Mouse (Mus musculus) adrenal gland, adult 2 months (tissue): ENCODE results near the gene Abca3. TPM values are rescaled to one million over a fixed set of nuclear protein-coding genes. Genes with fewer than 3 reads are reported as not detected.
"Not testable (repeated sequence)": the region's sequence is repeated elsewhere in the genome, so short reads cannot be mapped to it uniquely, and the experiment has no call there.

Source experiments
- DNase-seq: peaks from one replicate; pipeline ENCODE4 v3.0.0; 2021
- polyA plus RNA-seq: library from polyadenylated mRNA; depleted of rRNA; stranded (reverse); fragments of >200 nt; gene quantifications from 2 replicates; pipeline ENCODE4 v1.2.3, GENCODE M21; 2012
- total RNA-seq, 2 experiments: library from RNA; stranded (reverse); gene quantifications; 2 replicates each; pipeline ENCODE4 v1.2.3; 2021

Gene Abca3
- total and polyA plus RNA-seq, 3 experiments = 22.8 to 33.6 (median 24.0) TPM

DNA sequence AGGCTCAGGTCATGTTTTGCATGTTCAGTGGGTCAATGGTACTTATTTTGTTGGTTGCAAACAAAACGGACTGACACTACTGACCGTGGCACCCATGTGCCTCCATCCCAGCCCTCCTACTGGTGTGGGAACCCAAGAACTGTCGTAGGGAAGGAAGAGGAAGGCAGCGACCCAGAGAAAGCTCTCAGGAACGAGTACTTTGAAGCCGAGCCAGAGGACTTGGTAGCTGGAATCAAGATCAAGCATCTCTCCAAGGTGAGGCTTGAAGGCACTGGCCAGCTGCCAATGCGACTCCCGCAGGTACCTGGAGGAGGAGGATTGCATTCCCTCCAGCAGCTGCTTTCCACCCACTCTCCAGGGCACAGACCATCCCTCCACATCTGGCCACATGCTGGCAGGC, 32.0 kb downstream of the Abca3 start:
- DNase-seq = no peak

DNA sequence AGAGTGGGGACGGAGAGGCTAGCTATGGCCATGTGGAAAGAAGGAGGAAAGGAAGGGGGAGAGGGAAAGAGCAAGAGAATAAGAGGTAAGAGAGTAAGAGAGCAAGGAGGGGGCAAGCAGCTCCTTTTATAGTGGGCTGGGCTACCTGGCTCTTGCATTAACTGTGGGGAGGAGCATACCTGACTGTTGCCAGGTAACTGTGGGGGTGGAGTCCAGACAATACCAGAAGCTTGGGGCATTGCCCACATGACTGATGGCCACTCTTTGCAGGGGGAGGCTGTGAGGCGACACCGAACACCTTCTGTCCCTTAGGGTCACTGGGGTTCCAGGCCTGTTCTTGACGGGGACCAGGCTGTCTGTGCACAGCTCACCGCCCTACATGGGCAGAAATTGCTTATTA, 37.0 kb downstream of the Abca3 start:
- no peak for DNase-seq

DNA sequence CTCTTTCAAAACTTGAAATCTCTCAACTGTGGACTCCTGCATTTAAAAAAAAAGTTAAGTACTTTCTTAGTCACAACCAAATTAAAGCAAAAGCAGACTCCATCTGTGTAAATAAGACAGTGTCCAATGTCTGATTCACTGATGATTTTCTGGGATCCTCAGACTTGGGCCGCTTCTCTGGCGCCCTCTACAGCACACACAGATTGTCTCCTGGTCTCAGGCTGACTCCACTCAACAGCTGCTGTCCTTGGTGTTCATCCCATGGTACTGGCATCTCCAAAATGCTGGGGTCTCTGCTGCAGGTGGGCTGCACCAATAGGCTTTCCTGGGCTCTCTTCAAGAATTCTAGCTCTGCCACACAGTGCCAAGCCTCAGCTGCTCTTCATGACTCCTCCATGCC, 38.1 kb downstream of the Abca3 start:
- peak; percentile 78 for DNase-seq

DNA sequence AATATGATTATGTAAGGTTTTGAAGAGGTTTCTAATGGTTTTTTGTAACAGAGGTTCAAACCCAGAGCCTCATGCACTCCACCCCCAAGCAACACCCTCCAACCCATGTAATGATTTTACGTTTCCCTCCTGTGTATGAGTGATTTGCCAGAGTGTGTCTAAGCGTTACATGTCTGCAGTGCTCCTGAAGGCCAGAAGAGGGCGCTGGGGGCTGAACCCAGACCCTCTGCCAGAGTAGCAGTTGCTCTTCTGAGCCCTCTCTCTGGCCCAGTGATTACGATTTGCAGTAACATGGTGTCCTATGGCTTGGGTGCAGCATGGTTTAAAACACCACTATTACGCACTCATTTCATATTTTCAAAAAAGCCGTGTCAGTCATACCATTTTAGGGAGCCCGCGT, 39.4 kb downstream of the Abca3 start:
- no peak for DNase-seq

DNA sequence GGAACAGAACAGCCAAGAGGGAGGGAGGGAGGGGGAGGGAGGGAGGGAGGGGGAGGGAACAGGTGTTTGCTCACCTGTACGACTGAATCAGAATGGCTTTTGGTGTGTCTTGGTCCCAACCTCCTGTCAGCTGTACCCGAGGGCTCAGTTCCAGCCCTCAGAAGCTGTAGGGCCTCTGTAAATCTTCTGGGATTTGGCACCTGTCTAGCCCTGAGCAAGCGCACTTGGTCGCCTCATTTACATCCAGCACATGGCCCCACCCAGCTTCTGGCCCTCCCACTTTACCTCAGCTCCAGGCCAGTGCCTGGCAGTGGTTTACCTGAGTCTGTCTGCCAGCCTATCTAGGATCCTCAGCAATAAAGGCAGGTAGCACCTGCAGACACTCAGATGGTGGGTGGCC, 41.8 kb downstream of the Abca3 start:
- DNase-seq = no peak

DNA sequence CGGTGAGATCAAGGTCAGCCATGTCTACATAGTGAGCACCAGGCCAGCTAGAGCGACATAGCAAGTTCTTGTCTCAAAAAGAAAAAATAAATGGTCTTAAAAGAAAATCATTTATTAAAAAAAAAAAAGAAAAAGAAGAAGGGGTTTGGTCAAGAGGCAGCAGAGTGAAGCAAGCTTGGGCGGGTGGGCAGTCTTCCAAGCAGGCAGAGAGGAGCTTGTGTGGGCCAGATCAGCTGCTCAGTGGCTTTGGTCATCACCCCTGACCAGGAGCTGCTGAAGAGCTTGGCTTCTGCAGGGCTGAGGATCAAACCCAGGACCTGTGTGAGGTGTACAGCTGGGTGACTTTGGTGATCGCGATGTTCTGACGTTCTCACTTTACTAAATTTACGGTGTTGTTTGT, 42.7 kb downstream of the Abca3 start:
- DNase-seq = peak; percentile 52

DNA sequence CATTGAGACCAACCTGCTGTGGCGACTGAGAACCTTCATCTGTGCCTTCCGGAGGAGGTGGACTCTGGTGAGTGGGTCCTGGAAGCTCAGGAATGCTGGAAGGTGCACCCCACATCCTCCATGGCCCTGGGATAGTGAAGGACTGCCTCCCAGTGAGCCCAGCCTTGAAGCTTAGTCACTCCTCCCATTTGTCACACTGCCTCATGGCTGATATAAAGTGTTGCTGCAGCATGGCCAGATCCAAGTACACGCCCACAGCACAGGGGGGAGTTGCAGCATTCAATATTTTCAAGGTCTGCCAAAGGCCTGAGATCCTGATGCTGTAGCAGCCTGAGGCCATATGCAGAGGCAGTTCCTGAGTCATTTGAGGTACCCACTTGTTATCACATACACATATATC, 50.6 kb downstream of the Abca3 start:
- DNase-seq = peak; percentile 93

DNA sequence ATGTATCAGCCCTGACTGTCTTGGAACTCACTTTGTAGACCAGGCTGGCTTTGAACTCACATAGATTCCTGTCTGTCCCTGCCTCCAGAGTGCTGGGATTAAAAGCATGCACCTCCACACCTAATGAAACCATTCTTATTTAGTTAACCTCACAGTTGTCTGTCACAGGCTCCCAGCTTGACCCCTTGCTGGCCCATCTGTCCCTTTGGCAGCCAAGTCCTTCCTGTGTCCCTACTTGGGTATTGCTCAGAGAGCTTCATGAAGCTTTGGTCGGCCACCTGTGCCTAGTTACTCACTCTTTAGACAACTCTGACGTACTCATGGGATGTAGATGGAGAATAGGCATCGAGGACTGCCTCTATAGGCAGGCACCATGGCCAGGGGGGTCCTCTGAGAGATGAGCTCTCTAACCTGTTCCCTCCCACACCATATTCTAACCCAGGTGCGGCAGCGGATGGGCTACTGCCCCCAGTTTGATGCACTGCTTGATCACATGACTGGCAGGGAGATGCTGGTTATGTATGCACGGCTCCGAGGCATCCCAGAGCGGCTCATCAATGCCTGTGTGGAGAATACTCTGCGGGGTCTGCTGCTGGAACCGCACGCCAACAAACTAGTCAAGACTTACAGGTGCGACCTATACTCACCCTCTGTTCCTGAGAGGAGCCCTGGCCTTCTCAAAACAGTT, 55.5 kb downstream of the Abca3 start:
- no peak for DNase-seq

DNA sequence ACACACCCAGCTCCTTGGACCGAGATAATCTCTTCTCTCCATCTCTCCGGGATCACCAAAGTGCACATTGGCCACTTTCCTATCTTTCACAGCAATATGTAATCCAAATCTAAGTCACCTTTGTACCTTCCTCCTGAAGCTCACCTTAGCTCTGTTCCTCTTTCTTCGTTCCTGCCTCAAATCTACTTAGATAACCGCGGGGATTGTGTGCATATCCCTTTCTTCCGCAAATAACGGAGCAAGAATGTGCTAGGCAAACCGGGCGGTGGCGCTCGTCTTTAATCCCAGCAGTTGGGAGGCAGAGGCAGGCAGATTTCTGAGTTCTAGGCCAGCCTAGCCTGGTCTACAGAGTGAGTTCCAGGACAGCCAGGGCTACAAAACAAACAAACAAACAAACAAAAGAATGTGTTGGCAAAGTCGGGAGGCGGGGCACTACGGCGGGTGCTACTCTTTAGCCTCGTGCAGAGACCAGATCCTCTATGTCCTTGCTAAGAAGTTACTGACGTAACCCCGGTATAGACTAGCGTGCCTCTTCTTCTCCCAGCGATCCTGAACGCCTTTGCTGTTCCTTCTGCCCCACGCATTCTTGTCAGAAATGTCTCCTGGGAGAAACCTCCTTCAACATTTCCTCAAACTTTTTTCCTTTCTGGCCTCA, 61.9 kb downstream of the Abca3 start:
- no peak for DNase-seq

DNA sequence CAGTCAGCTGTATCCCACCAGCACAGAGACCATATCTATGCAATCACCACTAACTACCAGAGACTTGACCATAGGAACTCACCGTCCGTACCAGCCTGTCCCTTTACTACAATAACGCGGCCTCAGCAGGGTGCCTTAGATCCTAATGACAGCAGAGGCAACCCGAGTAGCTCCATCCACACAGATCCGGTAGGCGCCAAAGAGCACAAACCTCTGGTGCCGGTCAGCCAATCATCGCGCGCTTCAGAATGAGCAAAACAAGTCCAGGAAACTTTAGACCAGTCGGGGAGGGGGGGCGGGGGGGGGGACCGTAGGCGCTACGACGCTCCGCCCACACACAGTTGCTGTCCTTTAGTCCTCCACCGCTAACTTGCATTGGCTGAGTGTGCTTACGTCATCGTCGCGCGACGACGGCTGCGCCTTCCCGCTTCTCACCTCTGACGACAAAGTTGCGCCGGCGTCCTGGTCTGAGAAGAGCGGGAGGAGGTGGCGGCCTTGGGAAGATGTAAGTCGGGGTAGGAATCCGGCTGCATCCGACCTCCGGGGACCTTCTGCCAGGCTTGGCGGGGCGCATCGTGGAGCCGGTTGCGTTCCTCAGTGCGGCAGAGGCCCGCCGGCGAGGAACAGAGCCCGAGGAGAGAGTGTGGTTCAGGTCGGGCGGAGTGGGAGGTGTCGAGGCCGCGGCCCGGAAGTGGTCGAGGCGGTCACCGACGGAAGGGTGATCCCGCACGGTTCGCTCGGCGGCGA, 62.7 kb downstream of the Abca3 start, which contains the start of gene Rnps1:
Gene Rnps1, plus strand, starts transcription at position 336 of the 747 bp plus-strand sequence.
- peak; percentile 95 for DNase-seq

DNA sequence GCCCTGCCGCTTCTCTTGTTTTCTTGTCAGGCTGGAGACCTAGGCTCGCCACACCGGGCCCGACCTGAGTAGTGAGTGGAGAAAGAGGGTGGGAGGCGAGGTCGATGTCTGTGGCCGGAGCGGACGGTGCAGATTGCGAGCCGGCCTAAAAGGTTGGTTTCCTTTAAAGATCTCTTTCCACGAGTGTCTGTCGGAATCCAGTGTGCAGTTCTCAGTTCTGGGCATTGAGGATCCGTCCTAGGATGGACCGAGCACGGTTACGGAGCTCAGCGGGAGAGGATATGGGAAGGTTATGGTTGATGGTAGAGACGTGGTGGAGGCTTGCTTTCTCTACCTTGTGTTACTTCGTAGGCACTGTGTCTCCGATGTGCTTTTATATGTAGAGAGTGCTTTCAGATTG, 63.3 kb downstream of the Abca3 start:
- no peak for DNase-seq

DNA sequence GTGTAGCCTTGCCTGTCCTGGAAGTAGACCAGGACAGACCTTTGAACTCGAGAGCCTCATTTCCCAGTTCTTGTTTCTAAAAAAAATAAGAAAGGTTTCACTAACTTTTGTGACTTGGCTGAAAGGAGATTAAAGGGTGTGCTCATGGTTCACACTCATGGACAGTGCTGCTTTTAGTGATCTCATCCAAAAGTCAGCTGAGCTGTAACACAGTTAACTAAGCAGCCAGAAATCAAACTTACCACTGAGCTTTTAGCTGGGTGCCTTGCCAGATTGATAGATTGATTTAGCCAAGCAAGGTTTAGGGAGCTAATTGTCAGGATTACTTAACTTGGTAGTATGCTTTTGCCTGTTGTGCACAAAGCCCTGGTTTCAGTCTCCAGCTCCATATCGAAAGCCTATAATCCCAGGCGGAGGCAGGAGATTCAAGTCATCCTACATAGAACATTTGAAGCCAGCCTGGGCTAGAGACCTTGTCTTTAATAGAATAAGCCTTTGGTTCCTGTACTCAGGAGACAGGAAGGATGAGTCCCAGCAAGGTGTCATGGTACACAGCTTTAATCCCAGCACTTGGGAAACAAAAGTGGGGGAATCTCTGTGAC, 64.4 kb downstream of the Abca3 start:
- no peak for DNase-seq

DNA sequence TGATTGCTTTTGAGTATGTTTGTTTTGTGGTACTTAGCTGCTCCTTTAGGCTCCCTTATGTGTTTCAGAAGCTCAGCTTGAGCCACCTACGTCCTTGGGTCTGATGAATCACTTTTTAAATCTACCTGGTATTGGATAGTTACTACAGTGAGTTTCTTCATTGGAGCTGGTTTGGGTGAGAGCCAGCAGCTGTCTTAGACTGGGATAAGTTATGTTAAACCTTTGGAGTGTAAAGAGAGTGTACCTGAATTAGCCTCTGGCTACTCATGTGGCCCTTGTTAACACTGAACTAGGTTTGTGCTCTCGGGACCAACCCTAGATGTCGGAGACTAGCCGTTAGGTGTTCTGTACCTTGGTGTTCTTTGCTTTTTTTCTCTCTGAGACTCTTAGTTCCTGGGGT, 71.4 kb downstream of the Abca3 start:
- no peak for DNase-seq

DNA sequence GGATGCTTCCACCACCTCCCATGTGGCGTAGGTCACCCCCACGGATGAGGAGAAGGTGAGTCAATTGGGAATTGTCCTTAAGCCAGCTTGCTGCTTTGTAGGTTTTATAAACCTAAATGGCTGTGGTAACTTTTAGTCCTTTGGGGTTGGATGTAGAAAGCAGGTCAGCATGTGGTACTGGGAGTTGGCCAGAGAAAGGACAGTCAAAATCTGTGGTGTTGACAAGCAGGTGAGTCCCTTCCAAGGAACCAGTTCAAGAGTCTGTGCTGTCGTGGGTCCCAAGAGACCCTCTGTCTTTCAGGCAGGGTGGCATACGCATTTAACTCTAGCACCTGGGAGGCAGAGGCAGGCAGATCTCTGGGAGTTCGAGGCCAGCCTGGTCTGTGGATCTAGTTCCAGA, 72.7 kb downstream of the Abca3 start:
- no peak for DNase-seq

DNA sequence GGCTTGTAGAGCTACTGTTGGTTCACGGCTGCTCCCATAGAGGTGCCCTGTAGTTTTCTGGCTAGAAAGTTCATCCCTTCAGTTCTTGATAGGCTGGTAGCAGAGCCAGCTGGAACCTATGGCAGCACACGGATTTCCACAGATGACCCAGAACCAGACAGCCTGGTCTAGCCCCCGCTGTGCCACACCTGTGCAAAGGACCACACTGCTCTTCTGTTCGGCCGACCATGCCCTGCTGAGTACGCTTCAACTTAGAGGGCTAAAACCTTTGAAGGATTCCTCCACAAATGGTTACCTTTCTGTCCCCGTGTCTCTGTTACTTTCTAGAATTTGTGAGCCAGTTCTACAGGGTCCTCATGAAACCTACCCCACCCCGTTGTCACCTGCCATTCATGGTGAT, 73.6 kb downstream of the Abca3 start:
- DNase-seq = not testable (repeated sequence)

DNA sequence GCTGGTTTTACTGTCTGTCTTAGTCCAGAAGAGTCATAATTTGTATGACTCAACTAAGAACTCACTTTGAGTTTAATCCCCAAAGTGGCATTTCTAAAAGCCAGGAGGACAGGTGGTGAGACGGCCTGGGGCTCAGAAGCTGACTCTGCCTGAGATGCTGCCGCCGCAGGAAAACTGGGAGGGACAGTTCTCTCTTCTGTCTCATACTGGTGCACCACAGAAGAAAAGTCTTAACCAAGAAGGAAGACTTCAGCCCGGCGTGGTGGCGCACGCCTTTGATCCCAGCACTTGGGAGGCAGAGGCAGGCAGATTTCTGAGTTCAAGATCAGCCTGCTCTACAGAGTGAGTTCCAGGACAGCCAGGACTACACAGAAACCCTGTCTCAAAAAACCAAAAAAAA, 74.2 kb downstream of the Abca3 start:
- no peak for DNase-seq

DNA sequence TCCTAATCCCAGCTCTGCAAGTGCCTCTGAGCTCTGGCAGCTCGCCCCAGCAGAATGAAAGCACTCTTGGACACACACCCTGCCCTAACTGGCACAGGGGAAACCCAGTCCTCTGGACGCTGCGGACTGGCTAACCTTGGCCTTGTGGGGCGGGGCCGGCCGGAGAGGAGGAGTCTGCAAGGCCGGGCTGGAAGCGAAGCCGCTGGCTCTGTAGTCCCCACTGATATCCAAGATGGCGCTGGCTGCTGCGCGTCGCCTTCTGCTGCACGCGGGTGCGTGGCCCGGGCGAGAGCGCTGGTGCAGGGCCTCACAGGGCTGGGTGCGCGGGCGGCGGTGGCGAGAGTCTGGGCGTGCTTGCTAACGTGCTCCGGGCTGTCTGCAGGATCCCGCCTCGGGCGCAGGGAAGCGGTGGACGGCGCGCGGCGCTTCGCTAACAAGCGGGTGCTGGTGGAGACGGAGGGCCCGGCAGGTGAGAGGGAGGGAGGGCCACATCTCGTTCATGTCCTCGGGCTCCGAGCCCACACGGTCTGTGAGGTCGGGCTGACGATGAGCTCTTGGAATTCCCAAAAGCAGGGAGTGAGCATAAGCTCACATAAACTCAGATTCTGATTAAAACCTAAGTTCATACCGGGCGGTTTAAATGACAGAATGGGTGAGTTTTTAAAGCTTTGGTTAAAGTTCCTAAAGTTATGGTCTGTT, 74.9 kb downstream of the Abca3 start, which contains the start of gene Eci1:
Gene Eci1, plus strand, starts transcription at position 171 of the 699 bp plus-strand sequence.
- DNase-seq = peak; percentile 99

DNA sequence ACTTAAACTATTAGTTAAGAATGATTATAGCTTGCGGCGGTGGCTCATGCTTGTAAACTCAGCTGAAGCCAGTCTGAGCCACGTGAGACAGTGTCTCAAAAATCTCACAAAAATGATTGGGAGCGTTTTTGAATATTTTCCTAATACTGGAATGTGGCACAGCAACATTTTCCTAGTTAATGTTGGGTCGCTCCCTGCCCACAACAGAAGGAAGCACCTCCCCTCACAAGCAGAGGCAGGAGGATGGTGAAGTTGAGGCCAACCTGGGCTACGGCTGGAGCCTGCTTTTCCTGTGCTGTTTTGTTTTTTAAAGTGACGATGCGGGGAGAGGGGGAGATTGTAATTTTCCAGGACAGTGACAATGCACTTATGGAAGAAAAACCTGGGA, 75.4 kb downstream of the Abca3 start:
- peak; percentile 53 for DNase-seq

DNA sequence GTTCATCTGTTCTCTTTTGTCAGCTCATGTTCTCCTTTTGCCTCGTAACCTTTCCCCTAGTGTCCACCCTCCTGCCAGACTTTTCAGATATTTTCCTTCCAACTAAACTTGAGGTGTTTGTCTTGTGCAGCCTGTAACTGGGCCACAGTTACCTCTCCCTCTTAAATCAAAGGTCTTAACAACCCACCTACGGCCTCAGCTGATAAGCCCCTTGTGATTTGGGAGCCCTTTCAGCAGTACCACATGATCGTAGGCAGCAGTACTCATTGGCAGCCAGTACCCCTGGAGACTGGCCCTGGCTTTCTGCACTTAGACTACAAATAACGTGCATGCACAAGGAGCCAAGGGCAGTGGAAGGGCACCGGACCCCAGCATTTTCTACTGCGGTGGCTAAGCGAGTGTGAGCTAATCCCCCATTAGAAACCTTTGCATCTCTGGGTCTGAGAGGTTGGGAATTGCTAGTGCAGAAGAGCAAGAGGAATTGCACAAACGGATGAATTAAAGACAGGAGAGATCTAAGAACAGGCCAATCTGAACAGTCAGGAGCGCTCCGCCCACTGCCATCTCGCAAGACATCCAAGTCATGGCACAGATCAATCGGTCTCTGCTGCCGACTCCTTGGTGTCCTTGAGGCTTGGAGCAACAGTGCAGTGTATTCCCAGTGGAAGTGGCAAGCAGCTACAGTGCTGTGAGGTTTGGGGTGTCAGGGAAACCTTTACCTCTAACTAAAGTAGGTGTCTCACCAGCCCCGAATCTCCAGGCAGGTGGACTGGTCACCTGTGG, 77.6 kb downstream of the Abca3 start:
- DNase-seq = peak; percentile 58

DNA sequence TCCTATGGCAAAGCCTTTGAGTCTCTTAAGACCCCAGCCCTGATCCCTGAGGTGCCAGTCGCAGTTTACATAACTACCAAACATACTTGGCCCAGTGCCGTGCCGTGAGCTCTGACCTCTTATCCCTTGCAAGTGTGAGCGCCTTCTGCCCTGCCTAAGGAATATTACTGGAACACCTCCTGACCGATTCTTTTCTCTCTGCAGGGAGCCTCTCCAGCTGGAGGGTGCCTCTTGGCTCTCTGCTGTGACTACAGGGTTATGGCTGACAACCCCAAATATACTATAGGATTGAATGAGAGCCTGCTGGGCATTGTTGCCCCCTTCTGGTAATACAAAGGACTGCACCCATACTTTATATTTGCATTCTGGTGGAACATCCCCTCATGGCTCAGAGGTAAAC, 85.3 kb downstream of the Abca3 start:
- DNase-seq = peak; percentile 37

DNA sequence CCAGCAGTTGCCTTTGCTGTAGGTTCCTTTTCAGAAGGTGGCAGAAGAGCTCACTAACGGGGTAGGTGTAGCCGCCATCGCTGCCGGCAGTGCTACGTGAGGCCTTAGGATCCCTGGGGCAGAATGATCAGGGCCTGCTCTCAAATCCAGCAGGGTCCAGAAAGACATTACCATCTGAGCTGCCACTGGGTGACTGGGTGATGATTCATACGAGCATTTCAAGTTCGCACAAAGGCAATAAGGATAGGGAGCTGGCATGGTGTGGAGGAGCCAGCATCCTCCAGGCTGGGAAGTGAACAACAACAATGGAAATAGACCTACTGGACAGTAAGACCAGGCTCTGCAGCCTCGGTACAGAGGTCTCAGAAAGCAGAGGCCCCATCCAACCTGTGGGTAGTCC, 88.6 kb downstream of the Abca3 start:
- peak; percentile 52 for DNase-seq
